Mouse (Mus musculus): ENCODE data around the gene Ccdc150. TPM values are rescaled to one million over a fixed set of nuclear protein-coding genes. Genes with fewer than 3 reads are reported as not detected.

The Ccdc150 gene
- polyA plus RNA-seq, 1 experiment: not detected

DNA sequence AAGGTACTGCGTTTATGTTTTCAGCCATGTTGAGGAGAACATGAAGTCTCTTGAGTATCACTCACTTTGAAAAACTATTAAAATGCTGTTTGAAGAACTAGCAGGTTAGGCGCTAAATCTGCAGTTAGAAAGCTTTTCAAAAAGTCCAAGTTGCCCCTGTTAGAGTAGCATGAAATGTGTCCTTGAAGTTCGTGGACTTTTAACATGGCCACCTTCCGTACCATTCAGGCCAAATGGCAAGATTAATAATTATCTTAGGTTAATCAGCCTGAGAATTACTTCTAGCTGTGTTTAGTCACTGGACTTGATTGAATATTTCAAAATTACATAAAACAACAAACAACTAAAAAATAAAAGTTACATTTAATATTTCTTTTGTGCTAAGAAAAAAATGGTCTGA is 104.3 kb downstream of the Ccdc150 start:
- TF ChIP-seq FLI1 (IDR thresholded peaks at IDR 0.05; ENCODE audit: low read length) (no peak), GATA1 (IDR thresholded peaks at IDR 0.05; ENCODE audit: borderline replicate concordance, low read length) (no peak)
- H3K36me3 ChIP-seq (replicated peaks; ENCODE audit: low read length): no peaks in the 10 kb centered on the region
- H3K27me3 ChIP-seq (replicated peaks): no peaks in the 10 kb centered on the region
- no peak overlapping the region for H3K4me3 ChIP-seq (replicated peaks)
- H3K9me3 ChIP-seq: 0 out of 2 replicates have a peak, but pooled peaks cover 3% of the 10 kb centered on the region
- H3K4me1 ChIP-seq: no peaks in the 10 kb centered on the region

DNA sequence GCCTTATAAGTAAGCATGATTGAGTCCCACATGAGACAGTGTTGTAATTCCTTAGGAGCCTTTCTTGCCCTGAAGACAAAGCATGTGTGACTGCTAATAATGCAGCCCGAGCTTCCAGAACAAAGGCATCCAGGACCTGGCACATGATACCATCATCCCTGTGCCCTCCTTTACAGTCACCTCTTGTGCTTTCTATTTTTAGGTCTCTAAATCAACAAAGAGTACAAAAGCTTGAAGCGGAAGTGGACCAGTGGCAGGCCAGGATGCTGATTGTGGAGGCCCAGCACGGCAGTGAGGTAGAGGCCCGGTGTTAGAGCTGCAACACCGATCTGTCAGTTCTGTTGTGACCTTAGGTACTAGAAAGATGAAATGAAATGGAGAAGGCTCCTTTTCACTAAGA is 105.0 kb downstream of the Ccdc150 start:
- Histone ChIP-seq H3K4me3 (replicated peaks) (no peak overlapping the region), H3K36me3 (replicated peaks; ENCODE audit: low read length) (no peaks in the 10 kb centered on the region), H3K27me3 (replicated peaks) (no peaks in the 10 kb centered on the region), H3K9me3 (0 out of 2 replicates have a peak, but pooled peaks cover 3% of the 10 kb centered on the region), H3K4me1 (no peaks in the 10 kb centered on the region)
- TF ChIP-seq GATA1 (IDR thresholded peaks at IDR 0.05; ENCODE audit: borderline replicate concordance, low read length) (no peak), FLI1 (IDR thresholded peaks at IDR 0.05; ENCODE audit: low read length) (no peak)

DNA sequence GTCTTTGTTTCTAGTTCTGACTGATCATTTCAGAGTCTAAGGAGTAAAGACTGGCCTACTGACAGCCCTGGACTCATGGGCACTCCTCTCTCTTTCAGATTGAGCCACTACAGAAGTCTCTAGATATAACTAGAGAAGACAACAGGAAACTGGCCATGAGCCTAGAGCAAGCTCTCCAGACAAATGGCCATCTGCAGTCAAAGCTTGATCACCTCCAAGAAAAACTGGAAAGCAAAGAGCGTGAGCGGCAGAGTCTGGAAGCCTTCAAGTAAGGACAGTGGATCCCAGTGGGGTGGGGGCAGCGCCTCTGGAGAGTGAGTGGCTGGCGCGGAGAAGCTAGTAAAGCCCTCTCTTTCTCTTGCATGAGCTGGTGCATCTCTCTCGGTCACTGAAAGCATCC is 106.1 kb downstream of the Ccdc150 start:
- Histone ChIP-seq H3K36me3 (replicated peaks; ENCODE audit: low read length) (no peaks in the 10 kb centered on the region), H3K4me3 (replicated peaks) (no peak overlapping the region), H3K4me1 (no peaks in the 10 kb centered on the region), H3K9me3 (no peaks in the 10 kb centered on the region), H3K27me3 (replicated peaks) (no peaks in the 10 kb centered on the region)
- TF ChIP-seq FLI1 (IDR thresholded peaks at IDR 0.05; ENCODE audit: low read length) (no peak), GATA1 (IDR thresholded peaks at IDR 0.05; ENCODE audit: borderline replicate concordance, low read length) (no peak)

DNA sequence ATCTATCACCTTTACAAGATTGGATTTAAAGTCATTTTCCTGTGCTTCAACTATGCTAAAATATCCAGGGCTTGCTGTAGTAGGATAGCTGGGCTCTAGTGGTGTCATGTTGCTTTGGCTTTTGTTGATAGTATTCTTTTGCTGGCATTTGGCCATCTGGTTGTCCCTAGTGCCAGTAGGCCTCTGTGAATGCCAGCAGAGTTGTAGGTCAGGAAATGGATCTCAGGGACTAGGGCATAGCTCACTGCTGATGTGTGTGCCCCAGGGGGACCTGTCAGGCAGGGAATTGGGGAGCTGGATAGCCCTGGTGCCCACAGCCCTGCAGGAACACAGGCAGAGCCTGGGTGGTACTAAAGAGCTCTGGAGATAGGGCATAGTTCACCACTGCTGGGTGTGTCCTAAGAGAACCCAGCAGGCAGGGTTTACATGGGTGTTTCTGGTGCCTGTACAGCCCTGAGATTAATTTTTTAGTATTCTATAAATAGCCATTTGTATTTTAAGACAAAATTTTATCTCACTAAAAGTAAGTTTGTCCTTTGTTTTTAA is 127.1 kb downstream of the Ccdc150 start:
- Histone ChIP-seq H3K36me3 (replicated peaks; ENCODE audit: low read length) (peaks cover 3% of the 10 kb centered on the region), H3K4me1 (peaks cover 3% of the 10 kb centered on the region; the same call in 1 of the 2 replicates), H3K27me3 (replicated peaks) (no peaks in the 10 kb centered on the region), H3K9me3 (no peaks in the 10 kb centered on the region), H3K4me3 (replicated peaks) (no peak overlapping the region)
- TF ChIP-seq GATA1 (IDR thresholded peaks at IDR 0.05; ENCODE audit: borderline replicate concordance, low read length) (no peak), FLI1 (IDR thresholded peaks at IDR 0.05; ENCODE audit: low read length) (no peak)

DNA sequence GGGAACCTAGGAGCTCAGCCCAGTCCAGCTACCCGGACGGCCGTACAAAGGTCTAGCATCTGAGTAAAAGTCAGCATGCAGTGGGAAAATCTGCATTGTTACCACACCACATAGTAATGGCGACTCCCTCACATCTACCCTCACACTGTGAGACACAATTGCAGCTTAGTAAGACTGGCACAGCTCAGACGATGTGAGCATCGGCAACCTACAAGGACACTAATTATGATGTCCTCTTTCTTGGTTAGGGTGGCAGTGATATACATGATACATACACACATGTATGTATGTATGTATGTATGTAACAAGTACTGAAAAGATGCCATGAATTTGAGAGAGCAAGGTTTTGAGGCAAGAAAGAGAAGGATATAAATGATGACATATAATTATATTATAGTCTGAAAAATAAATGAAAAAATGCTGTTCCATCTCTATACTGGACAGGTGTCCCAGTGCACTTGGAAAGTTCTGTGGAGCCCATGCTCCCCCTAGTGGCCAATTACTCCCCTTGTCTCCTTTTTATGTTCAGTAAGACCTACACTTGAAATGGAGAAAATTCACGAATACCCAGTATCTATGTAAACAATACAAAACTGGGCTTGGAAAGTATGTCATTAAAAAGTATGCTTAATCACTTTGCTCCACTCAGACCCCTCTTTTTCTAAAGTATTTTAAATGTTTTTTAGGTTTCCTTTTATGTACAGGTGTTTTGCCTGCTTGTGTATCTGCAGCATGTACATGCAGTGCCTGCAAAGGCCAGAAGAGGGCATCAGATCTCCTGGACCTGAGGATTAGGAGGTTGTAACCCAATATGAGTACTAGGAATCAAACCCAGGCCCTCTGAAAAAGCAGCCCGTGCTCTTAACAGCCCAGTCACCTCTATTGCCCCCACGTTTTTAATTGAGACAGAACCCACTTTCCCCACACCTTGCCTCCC is 130.8 kb downstream of the Ccdc150 start:
- Histone ChIP-seq H3K36me3 (replicated peaks; ENCODE audit: low read length) (peaks cover 5% of the 10 kb centered on the region), H3K9me3 (no peaks in the 10 kb centered on the region), H3K4me1 (peaks cover 3% of the 10 kb centered on the region; the same call in 1 of the 2 replicates), H3K4me3 (replicated peaks) (no peak overlapping the region), H3K27me3 (replicated peaks) (no peaks in the 10 kb centered on the region)
- TF ChIP-seq FLI1 (IDR thresholded peaks at IDR 0.05; ENCODE audit: low read length) (no peak), GATA1 (IDR thresholded peaks at IDR 0.05; ENCODE audit: borderline replicate concordance, low read length) (no peak)

DNA sequence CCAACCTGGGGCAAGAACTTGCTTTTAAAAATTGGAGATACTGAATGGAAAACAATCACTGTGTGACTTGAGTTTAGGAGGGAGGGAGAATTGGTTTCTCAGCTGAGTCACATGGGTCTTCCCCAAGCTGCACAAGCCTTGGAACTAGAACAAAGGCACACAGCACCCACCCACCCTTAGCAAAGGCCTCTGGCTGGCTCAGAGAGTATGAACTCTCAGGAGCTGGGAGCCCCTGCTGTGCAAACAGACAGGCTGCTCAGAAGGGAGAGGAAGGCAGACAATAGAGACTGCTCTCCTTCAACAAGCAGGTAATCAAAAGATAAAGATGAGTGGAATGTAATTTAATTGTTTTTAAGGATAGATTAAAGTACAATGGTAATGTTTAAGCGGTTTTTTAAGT is 133.7 kb downstream of the Ccdc150 start:
- H3K27me3 ChIP-seq (replicated peaks): no peaks in the 10 kb centered on the region
- no peaks in the 10 kb centered on the region for H3K4me1 ChIP-seq
- H3K36me3 ChIP-seq (replicated peaks; ENCODE audit: low read length): peaks cover 9% of the 10 kb centered on the region
- no peaks in the 10 kb centered on the region for H3K9me3 ChIP-seq
- no peak for TF ChIP-seq GATA1 (IDR thresholded peaks at IDR 0.05; ENCODE audit: borderline replicate concordance, low read length)
- TF ChIP-seq FLI1 (IDR thresholded peaks at IDR 0.05; ENCODE audit: low read length): no peak
- no peak overlapping the region for H3K4me3 ChIP-seq (replicated peaks)

DNA sequence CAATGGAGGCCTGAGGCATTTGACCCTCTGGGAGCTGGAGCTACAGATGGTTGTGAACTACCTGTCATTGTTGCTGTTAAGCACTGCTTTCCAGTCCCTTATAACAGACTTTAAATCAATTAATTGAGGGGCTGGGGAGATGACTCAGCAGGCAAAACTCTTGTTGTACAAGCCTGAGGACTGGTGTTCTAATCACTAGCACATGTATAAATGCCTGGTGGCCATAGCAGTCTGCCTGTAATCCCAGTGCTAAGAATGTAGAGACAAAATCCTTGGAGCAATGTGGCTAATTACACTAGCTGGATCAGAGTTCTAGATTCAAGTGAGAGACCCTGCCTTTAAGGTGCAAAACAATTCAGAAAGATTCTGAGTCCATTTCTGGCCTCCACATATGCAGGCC is 152.3 kb downstream of the Ccdc150 start:
- no peak overlapping the region for H3K4me3 ChIP-seq (replicated peaks)

More for the DNA sequence above, 152.3 kb downstream of the Ccdc150 start:
- H3K9me3 ChIP-seq: no peaks in the 10 kb centered on the region
- peaks cover 77% of the 10 kb centered on the region for H3K36me3 ChIP-seq (replicated peaks; ENCODE audit: low read length)
- peaks cover 5% of the 10 kb centered on the region; the same call in 1 of the 2 replicates for H3K4me1 ChIP-seq
- TF ChIP-seq FLI1 (IDR thresholded peaks at IDR 0.05; ENCODE audit: low read length): no peak
- TF ChIP-seq GATA1 (IDR thresholded peaks at IDR 0.05; ENCODE audit: borderline replicate concordance, low read length): no peak
- H3K27me3 ChIP-seq (replicated peaks): no peaks in the 10 kb centered on the region

Other genes with a start within 250 kb of the Ccdc150 start
- 0.19 TPM in 1 of 2 replicates, not detected in the other for gene Hecw2, start 55.5 kb upstream of the Ccdc150 start, polyA plus RNA-seq (2012; ENCODE audit: insufficient read depth, low replicate concordance)
- gene Gtf3c3, start 188.3 kb downstream of the Ccdc150 start, polyA plus RNA-seq (2012; ENCODE audit: insufficient read depth, low replicate concordance): 0.21 TPM in 1 of 2 replicates, not detected in the other